Mouse (Mus musculus) MEL (cell line): ENCODE measurements at regions not wholly inside any gene's neighbourhood (a gene's known extent, or its start where the extent isn't known, plus 50 kb on each side); places are given as distances from the start of the nearest gene placed in this dataset.

Source experiments
- DNase-seq: peaks from one replicate; pipeline ENCODE4 v3.0.0; 2011; ENCODE audit warnings: low read depth, low spot score
- H3K27ac ChIP-seq: 2 replicates; pipeline ENCODE4 v1.5.1; 2012; ENCODE audit warnings: low read depth, mild to moderate bottlenecking, control low read depth, low read length, moderate library complexity; ENCODE audit not compliant: control insufficient read depth
- H3K27me3 ChIP-seq, 2 experiments: fragments of 150-350 bp in 1 of 2; sonication (generic) in 1 of 2; 2 replicates each; pipeline ENCODE4 v1.6.1; 2012; ENCODE audit warnings: low read length in 2 of 2, mild to moderate bottlenecking in 2 of 2, improper control_type of control experiment in 1 of 2, moderate library complexity in 1 of 2; ENCODE audit not compliant: insufficient read depth in 2 of 2, control insufficient read depth in 1 of 2
- H3K36me3 ChIP-seq, 2 experiments: 2 replicates each; pipeline ENCODE4 v1.6.1; 2012 to 2014; ENCODE audit warnings: low read length in 2 of 2, improper control_type of control experiment in 1 of 2, inconsistent platforms in 1 of 2, mild to moderate bottlenecking in 1 of 2; ENCODE audit not compliant: insufficient read depth in 2 of 2, control insufficient read depth in 1 of 2
- H3K4me1 ChIP-seq, 2 experiments: fragments of 150-350 bp in 1 of 2; sonication (generic) in 1 of 2; 2 replicates each; pipeline ENCODE4 v1.6.1; 2012; ENCODE audit warnings: low read length in 2 of 2, improper control_type of control experiment in 1 of 2, mild to moderate bottlenecking in 1 of 2; ENCODE audit not compliant: insufficient read depth in 2 of 2, control insufficient read depth in 1 of 2
- H3K4me3 ChIP-seq, 2 experiments: fragments of 150-350 bp in 1 of 2; sonication (generic) in 1 of 2; 2 replicates each; pipeline ENCODE4 v1.5.1; 2012; ENCODE audit warnings: low read depth in 2 of 2, low read length in 2 of 2, mild to moderate bottlenecking in 2 of 2, moderate library complexity in 2 of 2, control low read depth in 1 of 2, improper control_type of control experiment in 1 of 2; ENCODE audit not compliant: control insufficient read depth in 1 of 2, insufficient read depth in 1 of 2
- H3K79me2 ChIP-seq: 2 replicates; pipeline ENCODE4 v1.6.1; 2012; ENCODE audit warnings: mild to moderate bottlenecking, low read length, moderate library complexity; ENCODE audit not compliant: control insufficient read depth, poor library complexity, insufficient read depth
- H3K9ac ChIP-seq: 2 replicates; pipeline ENCODE4 v1.6.1; 2012; ENCODE audit warnings: low read depth, mild to moderate bottlenecking, control low read depth, low read length, moderate library complexity; ENCODE audit not compliant: control insufficient read depth, poor library complexity, severe bottlenecking
- H3K9me3 ChIP-seq: fragments of 150-350 bp; sonication (generic); replicated peaks from 2 replicates; pipeline ENCODE4 v1.6.1; 2012; ENCODE audit warnings: mild to moderate bottlenecking, low read length, improper control_type of control experiment, moderate library complexity; ENCODE audit not compliant: insufficient read depth
- CHD1 ChIP-seq: IDR thresholded peaks from 2 replicates; pipeline ENCODE4 v1.6.1; 2012; ENCODE audit warnings: low read depth, mild to moderate bottlenecking, inconsistent platforms, low read length, improper control_type of control experiment
- CHD2 ChIP-seq: IDR thresholded peaks from 2 replicates; pipeline ENCODE4 v1.6.1; 2011; ENCODE audit warnings: low read length, improper control_type of control experiment
- EP300 ChIP-seq, 2 experiments: IDR thresholded peaks; 2 replicates each; pipeline ENCODE4 v1.6.1; 2011; ENCODE audit warnings: improper control_type of control experiment in 2 of 2, low read length in 2 of 2, low read depth in 1 of 2, mild to moderate bottlenecking in 1 of 2
- ETS1 ChIP-seq: IDR thresholded peaks from 2 replicates; pipeline ENCODE4 v1.6.1; 2012; ENCODE audit warnings: low read depth, mild to moderate bottlenecking, inconsistent platforms, low read length, improper control_type of control experiment, moderate library complexity
- GATA1 ChIP-seq: IDR thresholded peaks from 2 replicates; pipeline ENCODE4 v1.6.1; 2011; ENCODE audit warnings: low read depth, low read length, improper control_type of control experiment
- HCFC1 ChIP-seq: IDR thresholded peaks from 2 replicates; pipeline ENCODE4 v1.6.1; 2012; ENCODE audit warnings: low read depth, mild to moderate bottlenecking, inconsistent platforms, low read length, improper control_type of control experiment, moderate library complexity
- JUND ChIP-seq: IDR thresholded peaks from 2 replicates; pipeline ENCODE4 v1.6.1; 2011; ENCODE audit warnings: low read depth, mild to moderate bottlenecking, improper control_type of control experiment, low read length
- KAT2A ChIP-seq: conservative IDR thresholded peaks from 2 replicates; pipeline ENCODE4 v1.6.1; 2012; ENCODE audit warnings: low read depth, low read length, improper control_type of control experiment, inconsistent platforms
- MAX ChIP-seq: IDR thresholded peaks from 2 replicates; pipeline ENCODE4 v1.6.1; 2011; ENCODE audit warnings: low read length, improper control_type of control experiment
- MXI1 ChIP-seq: IDR thresholded peaks from 2 replicates; pipeline ENCODE4 v1.6.1; 2011; ENCODE audit warnings: mild to moderate bottlenecking, low read depth, low read length, improper control_type of control experiment
- MYC ChIP-seq: IDR thresholded peaks from 2 replicates; pipeline ENCODE4 v1.6.1; 2011; ENCODE audit warnings: low read depth, mild to moderate bottlenecking, low read length, improper control_type of control experiment, moderate library complexity
- POLR2A ChIP-seq, 2 experiments: IDR thresholded peaks; 2 replicates each; pipeline ENCODE4 v1.6.1; 2011 to 2012; ENCODE audit warnings: low read length in 2 of 2, mild to moderate bottlenecking in 2 of 2, control low read depth in 1 of 2, improper control_type of control experiment in 1 of 2, low read depth in 1 of 2, moderate library complexity in 1 of 2; ENCODE audit not compliant: control insufficient read depth in 1 of 2, insufficient read depth in 1 of 2, poor library complexity in 1 of 2
- RCOR1 ChIP-seq: IDR thresholded peaks from 2 replicates; pipeline ENCODE4 v1.6.1; 2012; ENCODE audit warnings: low read depth, mild to moderate bottlenecking, inconsistent platforms, low read length, improper control_type of control experiment
- SIN3A ChIP-seq: IDR thresholded peaks from 2 replicates; pipeline ENCODE4 v1.6.1; 2012; ENCODE audit warnings: low read length, improper control_type of control experiment, inconsistent platforms
- TBP ChIP-seq: IDR thresholded peaks from 2 replicates; pipeline ENCODE4 v1.8.0; 2011; ENCODE audit warnings: low read depth, low read length, improper control_type of control experiment
- TCF12 ChIP-seq: IDR thresholded peaks from 2 replicates; pipeline ENCODE4 v1.6.1; 2014; ENCODE audit warnings: low read depth, mild to moderate bottlenecking, inconsistent platforms, low read length, improper control_type of control experiment, moderate library complexity
- UBTF ChIP-seq: IDR thresholded peaks from 2 replicates; pipeline ENCODE4 v1.6.1; 2012; ENCODE audit warnings: low read depth, mild to moderate bottlenecking, inconsistent platforms, low read length, improper control_type of control experiment, moderate library complexity, borderline replicate concordance; ENCODE audit not compliant: insufficient read depth
- USF2 ChIP-seq, 2 experiments: IDR thresholded peaks; 2 replicates each; pipeline ENCODE4 v1.6.1; 2011 to 2012; ENCODE audit warnings: improper control_type of control experiment in 2 of 2, low read length in 2 of 2, borderline replicate concordance in 1 of 2, inconsistent platforms in 1 of 2, low read depth in 1 of 2, mild to moderate bottlenecking in 1 of 2; ENCODE audit not compliant: insufficient read depth in 1 of 2
- ZC3H11A ChIP-seq: IDR thresholded peaks from 2 replicates; pipeline ENCODE4 v1.6.1; 2012; ENCODE audit warnings: low read depth, mild to moderate bottlenecking, inconsistent platforms, low read length, improper control_type of control experiment
- ZMIZ1 ChIP-seq: IDR thresholded peaks from 2 replicates; pipeline ENCODE4 v1.6.1; 2012; ENCODE audit warnings: low read depth, mild to moderate bottlenecking, inconsistent platforms, low read length, improper control_type of control experiment, moderate library complexity
- ZNF384 ChIP-seq: IDR thresholded peaks from 2 replicates; pipeline ENCODE4 v1.6.1; 2012; ENCODE audit warnings: low read depth, mild to moderate bottlenecking, inconsistent platforms, low read length, improper control_type of control experiment

- peaks cover 5 to 8% of the 10 kb centered on the region in 2 experiments for H3K4me1 ChIP-seq
- TF ChIP-seq EP300 (IDR thresholded peaks at IDR 0.05; ENCODE audit: low read depth in 1 of 2, low read length in 2 of 2) = peak; percentile 53 to 61; a peak in 3 of 4 replicates
- peak; percentile 76 for TF ChIP-seq RCOR1
- no peak for TF ChIP-seq USF2 (IDR thresholded peaks at IDR 0.05; ENCODE audit: borderline replicate concordance in 1 of 2, insufficient read depth in 1 of 2, low read depth in 1 of 2, low read length in 2 of 2)
- peak; percentile 65 for TF ChIP-seq TCF12
- 0 out of 2 replicates have a peak, but pooled peaks have one; percentile 11 for TF ChIP-seq ETS1
- TF ChIP-seq POLR2A (IDR thresholded peaks at IDR 0.05; ENCODE audit: control insufficient read depth in 1 of 2, insufficient read depth in 1 of 2, low read depth in 1 of 2, low read length in 2 of 2, poor library complexity in 1 of 2) = no peak
- H3K27me3 ChIP-seq = no peaks in the 10 kb centered on the region; a peak in 1 of 4 replicates
- DNase-seq = peak; percentile 47
- peaks cover 0 to 8% of the 10 kb centered on the region in 2 experiments; a peak in 2 of 4 replicates for H3K36me3 ChIP-seq
- H3K79me2 ChIP-seq = no peaks in the 10 kb centered on the region
- no peak overlapping the region for H3K27ac ChIP-seq
- H3K9me3 ChIP-seq = no peaks in the 10 kb centered on the region
- H3K9ac ChIP-seq = no peak overlapping the region
- peak overlapping the region in 1 of 2 experiments; percentile 29; a peak in 1 of 4 replicates for H3K4me3 ChIP-seq
Observed at GRCm38 (mm10) chr14:102820663-102821062, 161.8 kb downstream of the Kctd12 start.

GRCm38 (mm10) chr14:102811678-102812081 lies 170.8 kb downstream of the Kctd12 start:
- TF ChIP-seq JUND (no peak), CHD1 (no peak), MAX (no peak), KAT2A (no peak), EP300 (IDR thresholded peaks at IDR 0.05; ENCODE audit: low read depth in 1 of 2, low read length in 2 of 2) (no peak), GATA1 (no peak), POLR2A (IDR thresholded peaks at IDR 0.05; ENCODE audit: control insufficient read depth in 1 of 2, insufficient read depth in 1 of 2, low read depth in 1 of 2, low read length in 2 of 2, poor library complexity in 1 of 2) (no peak), HCFC1 (no peak), MYC (no peak), SIN3A (no peak), UBTF (no peak), CHD2 (no peak), ZC3H11A (no peak), MXI1 (no peak), ZMIZ1 (no peak), ZNF384 (no peak), RCOR1 (no peak), TBP (no peak), ETS1 (no peak)
- Histone ChIP-seq H3K4me3 (no peak overlapping the region), H3K4me1 (peaks cover 5 to 12% of the 10 kb centered on the region in 2 experiments), H3K79me2 (no peaks in the 10 kb centered on the region), H3K9me3 (no peaks in the 10 kb centered on the region), H3K27ac (no peak overlapping the region), H3K27me3 (no peaks in the 10 kb centered on the region), H3K36me3 (peaks cover 0 to 3% of the 10 kb centered on the region in 2 experiments; a peak in 2 of 4 replicates), H3K9ac (no peak overlapping the region)
- DNase-seq = no peak
